Mouse (Mus musculus): ENCODE data around the gene Crip3. TPM values are rescaled to one million over a fixed set of nuclear protein-coding genes. Genes with fewer than 3 reads are reported as not detected.

The Crip3 gene
- polyA plus RNA-seq (2017; shearing (Covaris generic)): not detected

DNA sequence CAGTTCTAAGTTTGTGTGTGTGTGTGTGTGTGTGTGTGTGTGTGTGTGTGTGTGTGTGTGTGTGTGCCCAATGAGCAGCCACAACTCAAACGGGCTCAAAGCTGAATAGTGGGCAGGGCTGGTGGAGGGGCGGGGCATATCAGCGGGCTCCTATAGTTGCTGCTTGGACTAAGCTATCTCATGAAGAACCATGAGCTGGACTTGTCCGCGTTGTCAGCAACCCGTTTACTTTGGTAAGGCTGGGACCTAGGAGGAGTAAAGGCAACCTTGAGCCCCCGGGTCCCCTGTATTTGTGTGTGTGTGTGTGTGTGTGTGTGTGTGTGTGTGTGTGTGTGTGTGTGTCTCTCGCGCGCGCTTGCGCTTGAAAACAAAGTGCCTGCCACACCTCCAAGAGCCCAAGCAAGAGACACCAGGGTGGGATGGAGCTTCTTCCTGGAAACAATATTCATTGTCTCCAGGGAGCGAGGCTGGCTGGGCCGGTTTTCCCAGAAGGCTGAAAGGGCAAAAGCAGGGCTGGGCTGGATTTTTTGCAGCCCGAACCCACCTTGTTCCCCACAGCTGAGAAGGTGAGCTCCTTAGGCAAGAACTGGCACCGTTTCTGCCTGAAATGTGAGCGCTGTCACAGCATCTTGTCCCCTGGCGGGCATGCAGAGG lies at the start of gene Crip3:
Gene Crip3, plus strand, starts transcription at position 166 of the 654 bp plus-strand sequence.

DNA sequence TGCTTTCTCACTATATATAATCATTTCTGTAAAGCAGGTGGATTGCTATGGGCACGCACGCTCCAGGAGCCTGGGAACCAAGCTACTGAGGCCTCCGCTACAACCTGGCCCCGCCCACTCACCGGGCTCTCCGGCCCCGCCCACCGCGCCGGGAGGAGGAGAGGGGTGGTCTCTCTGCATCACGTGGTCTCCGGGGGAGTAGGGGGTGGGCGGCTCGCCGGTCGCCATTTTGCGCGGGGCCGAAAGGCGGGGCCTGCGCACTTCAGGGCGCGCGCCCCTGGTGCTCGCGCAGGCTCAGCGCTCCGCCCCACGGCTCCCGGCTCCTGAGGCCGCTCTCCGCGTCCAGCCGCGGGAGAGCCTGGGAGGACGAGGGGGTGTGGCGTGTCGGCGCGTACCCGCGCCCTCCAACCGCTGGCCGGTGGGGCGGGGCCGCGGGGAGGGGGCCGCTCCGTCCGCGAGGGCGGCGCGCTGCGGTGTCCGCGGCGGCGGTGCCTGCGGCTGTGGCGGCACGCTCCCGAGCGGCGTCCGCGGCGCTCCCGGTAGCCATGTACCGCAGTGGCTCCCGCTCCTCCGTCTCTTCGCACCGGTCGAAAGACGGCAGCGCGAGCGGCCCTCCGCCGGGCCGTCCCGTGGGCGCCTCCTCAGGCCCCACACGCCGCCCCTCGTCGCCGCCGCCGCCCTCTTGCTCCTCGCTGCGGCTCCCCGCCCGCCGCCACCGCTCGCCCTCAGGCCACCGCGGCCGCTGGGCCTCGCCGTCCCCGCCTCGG lies 45.2 kb upstream of the Crip3 start, which contains the start of gene Zfp318:
Gene Zfp318, plus strand, starts transcription at position 438 of the 767 bp plus-strand sequence.

DNA sequence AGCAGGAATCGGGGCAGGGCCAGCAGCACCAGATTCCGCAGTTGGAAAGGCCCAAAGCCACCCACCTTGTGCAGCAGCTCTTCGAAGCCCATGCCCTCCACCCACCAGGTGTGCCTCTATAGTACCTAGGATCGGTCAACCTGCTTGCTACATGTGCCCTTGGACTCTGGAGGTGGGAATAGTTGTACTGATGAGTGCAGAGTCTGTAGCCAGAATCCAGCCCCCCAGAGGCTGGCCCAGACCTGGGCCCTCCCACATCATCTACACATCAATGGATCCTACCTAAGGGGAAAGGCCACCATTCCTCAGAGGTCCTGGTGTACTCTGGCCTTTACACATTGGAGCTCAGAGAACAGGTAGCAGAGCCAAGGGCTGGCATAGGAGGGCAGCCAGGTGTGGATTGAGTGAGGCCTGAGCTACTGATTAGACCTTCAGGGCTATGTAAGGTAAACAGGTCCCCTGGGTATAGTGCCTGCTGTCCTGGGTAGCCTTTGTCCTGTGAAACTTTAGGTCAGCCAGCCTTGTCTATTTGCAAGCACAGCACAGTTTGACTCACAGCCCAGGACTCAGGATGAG lies 9.7 kb downstream of the Crip3 start, which contains the start of gene Slc22a7:
Gene Slc22a7, minus strand, starts transcription at position 160 of the 576 bp plus-strand sequence.

Other genes starting within 250 kb of the Crip3 start
- gene Polh, start 226.3 kb upstream of the Crip3 start, polyA plus RNA-seq (2017; shearing (Covaris generic)): 7.9 TPM
- gene Xpo5, start 226.1 kb upstream of the Crip3 start, polyA plus RNA-seq (2017; shearing (Covaris generic)): 52.0 TPM
- gene Polr1c, start 180.9 kb upstream of the Crip3 start, polyA plus RNA-seq (2017; shearing (Covaris generic)): 72.9 TPM
- 188 TPM for gene Yipf3, start 180.8 kb upstream of the Crip3 start, polyA plus RNA-seq (2017; shearing (Covaris generic))
- gene Lrrc73, start 175.4 kb upstream of the Crip3 start, polyA plus RNA-seq (2017; shearing (Covaris generic)): 0.13 TPM
- 29.3 TPM for gene Tjap1, start 145.9 kb upstream of the Crip3 start, polyA plus RNA-seq (2017; shearing (Covaris generic))
- not detected for gene Dlk2, start 131.5 kb upstream of the Crip3 start, polyA plus RNA-seq (2017; shearing (Covaris generic))
- 8.0 TPM for gene Abcc10, start 100.6 kb upstream of the Crip3 start, polyA plus RNA-seq (2017; shearing (Covaris generic))
- 1.1 TPM for gene Zfp318, start 45.2 kb upstream of the Crip3 start, polyA plus RNA-seq (2017; shearing (Covaris generic))
- gene Slc22a7, start 9.5 kb downstream of the Crip3 start, polyA plus RNA-seq (2017; shearing (Covaris generic)): not detected
- 0.15 TPM for gene Ttbk1, start 58.7 kb downstream of the Crip3 start, polyA plus RNA-seq (2017; shearing (Covaris generic))
- gene Dnph1, start 67.8 kb downstream of the Crip3 start, polyA plus RNA-seq (2017; shearing (Covaris generic)): 8.3 TPM
- gene Cul9, start 117.5 kb downstream of the Crip3 start, polyA plus RNA-seq (2017; shearing (Covaris generic)): 9.2 TPM
- 4.5 TPM for gene Srf, start 127.2 kb downstream of the Crip3 start, polyA plus RNA-seq (2017; shearing (Covaris generic))
- gene Ptk7, start 200.6 kb downstream of the Crip3 start, polyA plus RNA-seq (2017; shearing (Covaris generic)): not detected
- gene Klc4, start 217.1 kb downstream of the Crip3 start, polyA plus RNA-seq (2017; shearing (Covaris generic)): 27.1 TPM
- 62.4 TPM for gene Mrpl2, start 217.3 kb downstream of the Crip3 start, polyA plus RNA-seq (2017; shearing (Covaris generic))
- gene Cul7, start 221.4 kb downstream of the Crip3 start, polyA plus RNA-seq (2017; shearing (Covaris generic)): 12.7 TPM
- gene Rrp36, start 245.4 kb downstream of the Crip3 start, polyA plus RNA-seq (2017; shearing (Covaris generic)): 69.6 TPM
- gene Mea1, start 249.9 kb downstream of the Crip3 start, polyA plus RNA-seq (2017; shearing (Covaris generic)): 184 TPM

All from activated CD4-positive, CD25-positive, alpha-beta regulatory T cell, adult 9 weeks (primary cell).